Mouse (Mus musculus): ENCODE results near the gene Zfp277. TPM values are rescaled to one million over a fixed set of nuclear protein-coding genes. Genes with fewer than 3 reads are reported as not detected.

Zfp277 gene
- polyA plus RNA-seq, 1 experiment from 2014 or later, result 8.3 TPM

GRCm38 (mm10) chr12:40268313-40268712 lies 177.4 kb downstream of the Zfp277 start:
- Histone ChIP-seq H3K9ac (replicated peaks) (no peak overlapping the region), H3K27me3 (ENCODE audit: insufficient read depth, low read length) (no peaks in the 10 kb centered on the region), H3K9me3 (ENCODE audit: low read length) (no peaks in the 10 kb centered on the region), H3K4me3 (ENCODE audit: low read depth, low read length) (no peak overlapping the region), H3K36me3 (replicated peaks; ENCODE audit: insufficient read depth, low read length) (no peaks in the 10 kb centered on the region), H3K4me1 (ENCODE audit: insufficient read depth) (no peaks in the 10 kb centered on the region), H3K4me2 (ENCODE audit: low read depth, low read length) (no peak overlapping the region), H3K27ac (ENCODE audit: low read depth) (no peak overlapping the region)
- TF ChIP-seq EP300 (IDR thresholded peaks at IDR 0.05; ENCODE audit: low read depth) (no peak), CTCF (IDR thresholded peaks at IDR 0.05; ENCODE audit: low read depth) (no peak)
- ATAC-seq (no peak), DNase-seq (no peak)
- WGBS (ENCODE audit: insufficient replicate concordance), result 59% methylated on average over 2 of the region's 2 CpGs

Other genes with a start within 250 kb of the Zfp277 start
- gene Lsmem1, start 246.4 kb downstream of the Zfp277 start, polyA plus RNA-seq (2015; fragmentation: Nextera tagmentation; extraction: Ambion mirVana), result 0.24 TPM in 1 of 2 replicates, not detected in the other
- 47.1 and 50.4 TPM in 2 replicates for gene Ifrd1, start 197.4 kb downstream of the Zfp277 start, polyA plus RNA-seq (2015; fragmentation: Nextera tagmentation; extraction: Ambion mirVana)
- gene Dock4, start 50 bp upstream of the Zfp277 start, polyA plus RNA-seq (2015; fragmentation: Nextera tagmentation; extraction: Ambion mirVana), result 1.3 and 1.4 TPM in 2 replicates

Data from liver, postnatal 0 days (tissue).